Mouse (Mus musculus) adrenal gland, postnatal 0 days (tissue): ENCODE data around the gene Hprt. TPM values are rescaled to one million over a fixed set of nuclear protein-coding genes. Genes with fewer than 3 reads are reported as not detected.

Experiments used
- microRNA-seq: library from miRNA; unstranded; fragments of <30 nt; microRNA quantifications from one replicate; pipeline ENCODE4, GENCODE M21; 2016; ENCODE audit warnings: borderline replicate concordance; ENCODE audit not compliant: insufficient number of aligned reads
- polyA plus RNA-seq: library from polyadenylated mRNA; unstranded; fragments of >200 nt; fragmentation: Nextera tagmentation; extraction: Ambion mirVana; gene quantifications from 2 replicates; pipeline ENCODE4 v1.2.1, GENCODE M21; 2015

The Hprt gene
- polyA plus RNA-seq, result 140 and 199 TPM in 2 replicates

GRCm38 (mm10) chrX:52987905-52988783, at the start of gene Hprt:
Gene Hprt, plus strand, starts transcription at chrX:52988137.

Small RNA genes lying within 50 kb of the gene (microRNA-seq; reads per million reads assigned to microRNA genes)
- 30,949 reads per million, percentile 96 among the genes with 10 or more reads in this experiment for gene Mir322
- 12,063 reads per million, percentile 94 among the genes with 10 or more reads in this experiment for gene Mir351
- gene Mir450-1, result 29.4 reads per million, percentile 28 among the genes with 10 or more reads in this experiment
- gene Mir450-2, result 38.9 reads per million, percentile 31 among the genes with 10 or more reads in this experiment
- 222 reads per million, percentile 55 among the genes with 10 or more reads in this experiment for gene Mir450b
- gene Mir503, result 649 reads per million, percentile 70 among the genes with 10 or more reads in this experiment
- gene Mir542, result 1,394 reads per million, percentile 80 among the genes with 10 or more reads in this experiment

Other genes with a start within 250 kb of the Hprt start
- gene Ccdc160, start 196.9 kb upstream of the Hprt start, polyA plus RNA-seq, result 13.0 and 24.0 TPM in 2 replicates
- 9.1 and 11.4 TPM in 2 replicates for gene Phf6, start 75.9 kb upstream of the Hprt start, polyA plus RNA-seq